Comparison of ENCODE assay signal across 9 mouse cellular contexts in genomic region chr13:16020659-16021058, GRCm38 (mm10). TPM values are rescaled to one million over a fixed set of nuclear protein-coding genes. Genes with fewer than 3 reads are reported as not detected.
DNase-seq lines count a peak whose midpoint lies in the region; ATAC-seq and TF ChIP-seq lines count a peak whose summit lies in the region.
"Had no signal": no experiment of that assay in that cellular context is flagged by ENCODE, and none has a peak within 500 bp of the region (broad histone marks: within the 10 kb centered on the region; RNA-seq: fewer than 3 reads in every experiment).

No protein-coding gene starts in this region.

- peak; percentile 63 for TF ChIP-seq CTCF in gastrocnemius, adult 2 months (IDR thresholded peaks at IDR 0.05)

- no peak overlapping the region for H3K9ac ChIP-seq in hindbrain, embryonic 12.5 days
- H3K9ac ChIP-seq: stomach, embryonic 15.5 days had no signal

- H3K4me3 ChIP-seq in gastrocnemius, adult 2 months = no peak overlapping the region; the same call in 1 of the 2 replicates
- no peak overlapping the region for H3K4me3 ChIP-seq in hindbrain, embryonic 12.5 days
- H3K4me3 ChIP-seq: stomach, embryonic 15.5 days had no signal

- peaks cover 33% of the 10 kb centered on the region for H3K27me3 ChIP-seq in hindbrain, embryonic 12.5 days

- peaks cover 11% of the 10 kb centered on the region for H3K4me1 ChIP-seq in hindbrain, embryonic 12.5 days

- H3K4me2 ChIP-seq in hindbrain, embryonic 12.5 days (replicated peaks) = no peak overlapping the region
- H3K4me2 ChIP-seq: stomach, embryonic 15.5 days had no signal

- intact Hi-C loops in gastrocnemius, adult 2 months (cut with DNase I) = no loop called here

- no peaks in the 10 kb centered on the region for H3K9me3 ChIP-seq in hindbrain, embryonic 12.5 days (replicated peaks)
- H3K9me3 ChIP-seq: stomach, embryonic 15.5 days had no signal

- DNase-seq in gastrocnemius, adult 2 months = no peak
- no peak for DNase-seq in gastrocnemius, postnatal 25 days
- peak; percentile 79 for DNase-seq in testis, postnatal 10 days (ENCODE audit: low spot score)
- no peak for DNase-seq in testis, postnatal 14 days (ENCODE audit: low spot score)
- peak; percentile 78 for DNase-seq in embryo, embryonic 11 days
- peak; percentile 58 for DNase-seq in lung, postnatal 10 days
- DNase-seq in telencephalon, adult 2 months (ENCODE audit: low read depth, low spot score) = peak; percentile 67

- H3K27ac ChIP-seq in gastrocnemius, adult 2 months = no peak overlapping the region
- H3K27ac ChIP-seq in hindbrain, embryonic 12.5 days = no peak overlapping the region
- H3K27ac ChIP-seq: stomach, embryonic 15.5 days had no signal

- H3K36me3 ChIP-seq in hindbrain, embryonic 12.5 days = no peaks in the 10 kb centered on the region
- H3K36me3 ChIP-seq: stomach, embryonic 15.5 days had no signal

- 8% methylated on average over 1 of the region's 1 CpGs for WGBS in hindbrain, embryonic 12.5 days

- 0 out of 2 replicates have a peak, but pooled peaks have one; percentile 42 for ATAC-seq in hindbrain, embryonic 12.5 days (ENCODE audit: low FRiP score)

RNA-seq across cellular contexts. Expression of gene Inhba, which starts 9.0 kb away (rescaled TPM):
- total RNA-seq in gastrocnemius, adult 2 months (2021) = 1 to 10 TPM in 1 of 2 experiments, under 1 TPM in 1; 0.92 to 1.7 TPM
- 1 to 10 TPM; 1.5 to 1.8 TPM for total RNA-seq in gastrocnemius, postnatal 25 days (2021)
- polyA plus RNA-seq in hindbrain, embryonic 12.5 days (2016; fragmentation: Nextera tagmentation; extraction: Ambion mirVana) = 3.5 and 5.0 TPM in 2 replicates

Comparison
In these comparisons a context has a peak if more than half of its experiments do, and no peak if none do; other contexts are left out.
1. DNase-seq: peak in testis, postnatal 10 days (single experiment), embryo, embryonic 11 days (single experiment), lung, postnatal 10 days (single experiment) and telencephalon, adult 2 months (single experiment); none in gastrocnemius, adult 2 months (single experiment), gastrocnemius, postnatal 25 days (single experiment) and testis, postnatal 14 days (single experiment).